Mouse (Mus musculus): Measurements from ENCODE around the gene Slc12a8. TPM values are rescaled to one million over a fixed set of nuclear protein-coding genes. Genes with fewer than 3 reads are reported as not detected.
A peak's percentile ranks its signal among the peaks of the same experiment; 100 is the strongest.

Gene Slc12a8
- polyA plus RNA-seq, 1 experiment from 2014 or later: 1.3 TPM

GRCm38 (mm10) chr16:33684162-33684702 is 167.1 kb downstream of the Slc12a8 start, which contains the start of gene Heg1:
Heg1 (plus strand) TSS chr16:33684370.
- Histone ChIP-seq H3K4me2 (peak within 1 kb of the TSS; percentile 82), H3K4me1 (ENCODE audit: control insufficient read depth, insufficient read depth, low read length) (peaks cover 36% of the 10 kb centered on the region), H3K4me3 (ENCODE audit: low read depth, low read length) (peak within 1 kb of the TSS; percentile 96), H3K27me3 (ENCODE audit: control insufficient read depth, insufficient read depth, low read length) (no peaks in the 10 kb centered on the region), H3K9ac (ENCODE audit: low read length) (peak within 1 kb of the TSS; percentile 99), H3K36me3 (ENCODE audit: control insufficient read depth, insufficient read depth, low read length) (no peaks in the 10 kb centered on the region; the same call in 1 of the 2 replicates), H3K9me3 (ENCODE audit: control insufficient read depth, low read length) (no peaks in the 10 kb centered on the region), H3K27ac (ENCODE audit: low read depth, low read length) (peak within 1 kb of the TSS; percentile 82)
- WGBS: under 1% methylated on average over 30 of the region's 57 CpGs
- ATAC-seq (ENCODE audit: low FRiP score): peak; percentile 80
- DNase-seq (ENCODE audit: low spot score, missing footprints): peak; percentile 96

DNA sequence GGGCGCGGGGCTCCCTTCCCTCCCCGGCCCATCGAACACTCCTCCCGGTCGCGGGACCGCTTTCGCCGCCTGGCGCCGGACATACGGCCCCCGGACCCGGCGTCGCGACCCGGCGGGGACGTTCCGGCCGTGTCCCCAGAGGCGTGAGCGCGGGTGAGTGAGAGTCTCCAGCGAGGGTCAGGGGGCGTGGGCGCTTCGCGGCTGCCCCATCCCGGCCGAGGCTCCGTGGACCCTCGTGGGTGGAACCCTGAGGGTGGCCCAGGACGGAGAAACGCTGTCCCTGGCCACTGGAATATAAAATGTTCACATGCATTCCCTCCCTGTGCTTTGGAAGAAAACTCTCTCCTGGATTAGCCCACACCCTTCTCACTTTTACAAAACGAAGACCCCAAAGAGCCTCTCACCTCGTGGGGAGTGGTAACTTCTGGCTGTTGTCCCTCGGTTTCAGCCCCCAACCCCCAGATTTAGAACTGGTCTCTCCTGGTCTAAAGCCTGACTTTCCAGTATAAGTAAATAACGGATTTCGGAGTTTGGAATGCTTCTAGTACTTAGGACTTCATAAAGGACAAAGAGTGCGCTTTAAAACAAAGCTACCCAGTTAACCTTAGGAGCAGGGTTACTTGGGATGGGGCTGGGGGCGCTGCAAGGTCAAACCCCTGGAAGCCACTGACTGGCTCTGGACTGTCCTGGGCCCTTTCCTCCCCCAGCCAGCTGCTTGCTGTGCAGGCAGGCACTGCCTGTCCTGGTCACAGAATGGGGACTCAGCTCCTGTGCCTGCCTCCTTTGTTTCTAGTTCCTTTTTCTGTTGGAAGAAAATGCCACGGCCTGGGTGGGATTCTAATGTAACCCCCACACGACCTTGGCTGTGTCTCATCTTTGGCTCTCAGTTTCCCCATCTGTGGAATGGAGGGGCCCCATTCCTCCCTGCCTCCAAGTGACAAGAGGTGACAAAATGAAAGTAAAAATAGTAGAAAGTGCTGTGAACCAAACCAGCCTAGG is 167.9 kb downstream of the Slc12a8 start:
- WGBS: under 1% methylated on average over 46 of the region's 46 CpGs
- peak; percentile 67 for ATAC-seq (ENCODE audit: low FRiP score)
- H3K9me3 ChIP-seq (ENCODE audit: control insufficient read depth, low read length): no peaks in the 10 kb centered on the region
- DNase-seq (ENCODE audit: low spot score, missing footprints): peak; percentile 95
- peak overlapping the region; percentile 82 for H3K27ac ChIP-seq (ENCODE audit: low read depth, low read length)
- H3K4me2 ChIP-seq: peak overlapping the region; percentile 82
- H3K36me3 ChIP-seq (ENCODE audit: control insufficient read depth, insufficient read depth, low read length): no peaks in the 10 kb centered on the region; the same call in 1 of the 2 replicates
- H3K4me1 ChIP-seq (ENCODE audit: control insufficient read depth, insufficient read depth, low read length): peaks cover 36% of the 10 kb centered on the region
- peak overlapping the region; percentile 99 for H3K9ac ChIP-seq (ENCODE audit: low read length)
- H3K27me3 ChIP-seq (ENCODE audit: control insufficient read depth, insufficient read depth, low read length): no peaks in the 10 kb centered on the region
- H3K4me3 ChIP-seq (ENCODE audit: low read depth, low read length): peak overlapping the region; percentile 96

GRCm38 (mm10) chr16:33686056-33686455 is 168.9 kb downstream of the Slc12a8 start:
- Histone ChIP-seq H3K4me2 (peak overlapping the region; percentile 82), H3K4me1 (ENCODE audit: control insufficient read depth, insufficient read depth, low read length) (peaks cover 43% of the 10 kb centered on the region), H3K4me3 (ENCODE audit: low read depth, low read length) (peak overlapping the region; percentile 96), H3K9ac (ENCODE audit: low read length) (peak overlapping the region; percentile 99), H3K27me3 (ENCODE audit: control insufficient read depth, insufficient read depth, low read length) (no peaks in the 10 kb centered on the region), H3K27ac (ENCODE audit: low read depth, low read length) (peak overlapping the region; percentile 40; the same call in 1 of the 2 replicates), H3K9me3 (ENCODE audit: control insufficient read depth, low read length) (no peaks in the 10 kb centered on the region), H3K36me3 (ENCODE audit: control insufficient read depth, insufficient read depth, low read length) (no peaks in the 10 kb centered on the region; the same call in 1 of the 2 replicates)
- DNase-seq (ENCODE audit: low spot score, missing footprints) (no peak), ATAC-seq (ENCODE audit: low FRiP score) (no peak)
- WGBS: 81% methylated on average over 1 of the region's 1 CpGs

GRCm38 (mm10) chr16:33687724-33688123 is 170.6 kb downstream of the Slc12a8 start:
- no peaks in the 10 kb centered on the region; the same call in 1 of the 2 replicates for H3K36me3 ChIP-seq (ENCODE audit: control insufficient read depth, insufficient read depth, low read length)
- peak overlapping the region; percentile 99 for H3K9ac ChIP-seq (ENCODE audit: low read length)
- no peaks in the 10 kb centered on the region for H3K9me3 ChIP-seq (ENCODE audit: control insufficient read depth, low read length)
- ATAC-seq (ENCODE audit: low FRiP score) (no peak), DNase-seq (ENCODE audit: low spot score, missing footprints) (no peak)
- H3K4me1 ChIP-seq (ENCODE audit: control insufficient read depth, insufficient read depth, low read length): peaks cover 49% of the 10 kb centered on the region
- H3K4me3 ChIP-seq (ENCODE audit: low read depth, low read length): peak overlapping the region; percentile 96
- WGBS: 84% methylated on average over 3 of the region's 3 CpGs
- peak overlapping the region; percentile 51; the same call in 1 of the 2 replicates for H3K27ac ChIP-seq (ENCODE audit: low read depth, low read length)
- H3K4me2 ChIP-seq: peak overlapping the region; percentile 82
- no peaks in the 10 kb centered on the region for H3K27me3 ChIP-seq (ENCODE audit: control insufficient read depth, insufficient read depth, low read length)

- no peaks in the 10 kb centered on the region for H3K9me3 ChIP-seq (ENCODE audit: control insufficient read depth, low read length)
- H3K27me3 ChIP-seq (ENCODE audit: control insufficient read depth, insufficient read depth, low read length): no peaks in the 10 kb centered on the region
- no peak overlapping the region for H3K4me3 ChIP-seq (ENCODE audit: low read depth, low read length)
- H3K36me3 ChIP-seq (ENCODE audit: control insufficient read depth, insufficient read depth, low read length): peaks cover 4% of the 10 kb centered on the region
- 80% methylated on average over 6 of the region's 6 CpGs for WGBS
- H3K4me2 ChIP-seq: peak overlapping the region; percentile 0; the same call in 1 of the 2 replicates
- H3K4me1 ChIP-seq (ENCODE audit: control insufficient read depth, insufficient read depth, low read length): peaks cover 38% of the 10 kb centered on the region
- ATAC-seq (ENCODE audit: low FRiP score) (0 out of 2 replicates have a peak, but pooled peaks have one; percentile 23), DNase-seq (ENCODE audit: low spot score, missing footprints) (no peak)
- no peak overlapping the region for H3K9ac ChIP-seq (ENCODE audit: low read length)
- peak overlapping the region; percentile 4; the same call in 1 of the 2 replicates for H3K27ac ChIP-seq (ENCODE audit: low read depth, low read length)
Measured at GRCm38 (mm10) chr16:33690975-33691747, 174.0 kb downstream of the Slc12a8 start.

DNA sequence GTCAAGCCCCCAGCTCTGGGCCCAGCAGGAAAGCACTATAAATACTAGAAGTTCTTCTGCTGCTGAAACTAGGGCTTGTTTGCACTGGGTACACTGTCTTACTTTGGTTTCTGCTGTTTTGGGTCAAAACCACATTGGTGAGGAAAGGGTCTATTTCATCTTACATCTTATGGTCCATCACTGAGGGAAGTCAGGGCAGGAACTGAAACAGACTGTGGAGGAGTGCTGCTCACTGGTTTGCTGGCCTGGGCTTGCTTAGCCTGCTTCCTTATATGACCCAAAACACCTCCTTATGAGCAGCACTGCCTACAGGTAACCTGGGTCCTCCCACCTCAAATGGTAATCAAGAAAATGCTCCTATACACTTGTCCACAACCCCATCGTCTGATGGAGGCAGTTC is 176.4 kb downstream of the Slc12a8 start:
- WGBS: 87% methylated on average over 1 of the region's 1 CpGs
- Histone ChIP-seq H3K9ac (ENCODE audit: low read length) (no peak overlapping the region), H3K4me3 (ENCODE audit: low read depth, low read length) (no peak overlapping the region), H3K27me3 (ENCODE audit: control insufficient read depth, insufficient read depth, low read length) (no peaks in the 10 kb centered on the region), H3K9me3 (ENCODE audit: control insufficient read depth, low read length) (no peaks in the 10 kb centered on the region), H3K4me1 (ENCODE audit: control insufficient read depth, insufficient read depth, low read length) (peaks cover 42% of the 10 kb centered on the region), H3K27ac (ENCODE audit: low read depth, low read length) (no peak overlapping the region), H3K36me3 (ENCODE audit: control insufficient read depth, insufficient read depth, low read length) (peaks cover 4% of the 10 kb centered on the region; the same call in 1 of the 2 replicates), H3K4me2 (no peak overlapping the region)
- no peak for ATAC-seq (ENCODE audit: low FRiP score)
- no peak for DNase-seq (ENCODE audit: low spot score, missing footprints)

DNA sequence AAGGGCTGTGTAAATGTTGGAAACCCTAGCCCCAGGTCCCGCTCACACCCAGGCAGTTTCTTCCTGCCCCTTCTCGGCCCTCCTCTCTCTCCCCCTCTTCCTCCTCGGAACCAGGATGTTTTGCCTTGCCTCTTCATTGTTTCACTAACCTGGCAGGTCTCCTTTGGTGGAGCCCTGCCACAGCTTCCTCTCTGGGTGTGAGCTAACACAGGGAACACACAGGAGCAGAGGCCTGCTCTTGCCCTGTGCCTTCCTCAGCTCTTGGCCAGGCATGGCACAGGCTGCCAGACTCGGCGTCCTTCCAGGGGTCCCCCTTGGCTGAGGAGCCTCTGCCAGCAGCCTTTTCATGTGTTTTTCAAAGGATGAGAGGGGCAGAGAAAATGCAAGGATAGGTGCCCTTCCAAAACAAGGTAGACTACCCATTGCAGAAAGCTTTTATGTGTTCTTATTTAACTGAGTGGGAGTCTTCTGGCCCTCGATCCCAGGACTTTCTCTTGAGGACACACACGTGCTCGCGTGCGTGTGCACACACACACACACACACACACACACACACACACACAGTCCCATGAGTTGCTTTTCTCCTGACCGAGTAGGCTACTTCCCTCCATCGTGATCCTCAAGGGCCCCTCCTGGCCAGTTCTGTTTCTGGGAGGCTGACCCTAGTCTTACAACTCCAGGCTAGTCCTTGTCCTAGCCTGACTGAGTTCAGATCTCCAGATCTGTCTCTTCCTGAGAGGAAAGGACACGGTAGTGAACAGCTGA is 179.9 kb downstream of the Slc12a8 start:
- H3K4me2 ChIP-seq: no peak overlapping the region
- H3K9me3 ChIP-seq (ENCODE audit: control insufficient read depth, low read length): no peaks in the 10 kb centered on the region
- H3K36me3 ChIP-seq (ENCODE audit: control insufficient read depth, insufficient read depth, low read length): peaks cover 4% of the 10 kb centered on the region; the same call in 1 of the 2 replicates
- H3K27ac ChIP-seq (ENCODE audit: low read depth, low read length): peak overlapping the region; percentile 57
- H3K4me3 ChIP-seq (ENCODE audit: low read depth, low read length): no peak overlapping the region
- 74% methylated on average over 13 of the region's 13 CpGs for WGBS
- ATAC-seq (ENCODE audit: low FRiP score) (no peak), DNase-seq (ENCODE audit: low spot score, missing footprints) (no peak)
- peak overlapping the region; percentile 36; the same call in 1 of the 2 replicates for H3K9ac ChIP-seq (ENCODE audit: low read length)
- H3K4me1 ChIP-seq (ENCODE audit: control insufficient read depth, insufficient read depth, low read length): peaks cover 28% of the 10 kb centered on the region
- H3K27me3 ChIP-seq (ENCODE audit: control insufficient read depth, insufficient read depth, low read length): no peaks in the 10 kb centered on the region
